Mouse (Mus musculus): Measurements from ENCODE around the gene Rassf8. TPM values are rescaled to one million over a fixed set of nuclear protein-coding genes. Genes with fewer than 3 reads are reported as not detected.

Gene Rassf8
- total and polyA plus RNA-seq, 2 experiments from 2014 or later = 2.8 to 10.6 TPM

DNA sequence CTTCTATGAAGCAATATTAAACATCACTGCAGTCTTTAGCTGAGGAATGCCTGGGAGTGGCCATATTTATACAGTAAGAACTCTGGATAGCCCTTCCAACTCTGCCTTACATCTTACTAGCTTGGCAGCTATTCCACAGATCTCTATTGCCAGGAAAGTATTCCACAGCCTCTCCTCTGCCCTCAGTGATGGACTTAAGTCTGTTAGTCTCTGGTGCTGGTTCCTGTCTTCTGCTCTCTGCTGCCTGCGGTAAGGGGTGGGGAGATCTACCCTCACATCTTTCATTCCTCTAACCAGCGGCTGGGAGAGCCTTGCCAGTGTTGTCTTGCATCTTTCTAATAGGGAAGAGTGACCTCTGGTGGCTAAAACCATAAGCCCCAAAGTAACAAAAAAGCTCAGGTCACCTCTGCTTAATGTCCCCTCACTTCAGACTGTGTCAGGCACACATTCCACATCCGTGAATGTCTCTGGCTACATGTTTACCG lies 46.6 kb downstream of the Rassf8 start:
- Histone ChIP-seq H3K4me3 (ENCODE audit: low read depth, low read length) (no peak overlapping the region), H3K36me3 (ENCODE audit: insufficient read depth) (no peaks in the 10 kb centered on the region), H3K27me3 (ENCODE audit: insufficient read depth, low read length) (no peaks in the 10 kb centered on the region), H3K4me2 (ENCODE audit: low read depth) (no peak overlapping the region), H3K9ac (no peak overlapping the region), H3K27ac (ENCODE audit: low read depth, low read length) (no peak overlapping the region), H3K4me1 (ENCODE audit: insufficient read depth) (no peaks in the 10 kb centered on the region), H3K9me3 (ENCODE audit: low read length) (no peaks in the 10 kb centered on the region)
- peak; percentile 53 for DNase-seq
- 23% methylated on average over 4 of the region's 4 CpGs for WGBS
- no peak; the same call in 1 of the 2 replicates for ATAC-seq
- TF ChIP-seq CTCF (IDR thresholded peaks at IDR 0.05; ENCODE audit: low read depth) = peak; percentile 69

GRCm38 (mm10) chr6:145794671-145795070 lies 48.1 kb downstream of the Rassf8 start:
- no peak overlapping the region for H3K27ac ChIP-seq (ENCODE audit: low read depth, low read length)
- H3K36me3 ChIP-seq (ENCODE audit: insufficient read depth) = no peaks in the 10 kb centered on the region
- 59% methylated on average over 4 of the region's 4 CpGs for WGBS
- H3K4me1 ChIP-seq (ENCODE audit: insufficient read depth) = no peaks in the 10 kb centered on the region
- TF ChIP-seq CTCF (IDR thresholded peaks at IDR 0.05; ENCODE audit: low read depth) = peak; percentile 45
- no peak overlapping the region for H3K4me2 ChIP-seq (ENCODE audit: low read depth)
- no peaks in the 10 kb centered on the region for H3K9me3 ChIP-seq (ENCODE audit: low read length)
- H3K9ac ChIP-seq = no peak overlapping the region
- ATAC-seq = no peak
- no peak overlapping the region for H3K4me3 ChIP-seq (ENCODE audit: low read depth, low read length)
- H3K27me3 ChIP-seq (ENCODE audit: insufficient read depth, low read length) = no peaks in the 10 kb centered on the region
- no peak for DNase-seq

- ATAC-seq = no peak; the same call in 1 of the 2 replicates
- Histone ChIP-seq H3K9ac (no peak overlapping the region), H3K4me2 (ENCODE audit: low read depth) (no peak overlapping the region), H3K9me3 (ENCODE audit: low read length) (no peaks in the 10 kb centered on the region), H3K4me1 (ENCODE audit: insufficient read depth) (no peaks in the 10 kb centered on the region), H3K4me3 (ENCODE audit: low read depth, low read length) (no peak overlapping the region), H3K27ac (ENCODE audit: low read depth, low read length) (no peak overlapping the region), H3K27me3 (ENCODE audit: insufficient read depth, low read length) (no peaks in the 10 kb centered on the region), H3K36me3 (ENCODE audit: insufficient read depth) (no peaks in the 10 kb centered on the region)
- no peak for TF ChIP-seq CTCF (IDR thresholded peaks at IDR 0.05; ENCODE audit: low read depth)
- DNase-seq = peak; percentile 35
- 41% methylated on average over 14 of the region's 14 CpGs for WGBS
Observed at GRCm38 (mm10) chr6:145796191-145797023, 49.9 kb downstream of the Rassf8 start.

DNA sequence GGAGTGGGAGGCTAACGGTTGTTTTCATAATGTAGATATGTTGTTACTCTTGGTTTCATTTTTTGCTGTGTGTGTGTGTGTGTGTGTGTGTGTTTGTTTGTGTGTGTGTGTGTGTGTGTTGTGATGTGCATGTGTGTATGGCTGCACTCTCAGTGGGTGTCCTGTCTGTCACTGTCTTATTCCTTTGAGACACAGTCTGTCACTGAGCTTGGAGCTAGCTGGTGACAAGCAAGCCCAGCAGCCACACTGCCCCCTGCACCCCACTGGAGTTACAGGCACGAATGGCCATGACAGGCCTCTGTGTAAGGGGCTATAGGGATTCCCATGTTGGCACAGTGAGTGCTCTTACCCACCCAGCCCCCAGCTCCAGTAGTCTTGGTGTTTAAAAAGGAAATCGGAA lies 51.1 kb downstream of the Rassf8 start:
- TF ChIP-seq CTCF (IDR thresholded peaks at IDR 0.05; ENCODE audit: low read depth) = no peak
- H3K4me1 ChIP-seq (ENCODE audit: insufficient read depth) = no peaks in the 10 kb centered on the region
- H3K27me3 ChIP-seq (ENCODE audit: insufficient read depth, low read length) = no peaks in the 10 kb centered on the region
- no peak for DNase-seq
- H3K27ac ChIP-seq (ENCODE audit: low read depth, low read length) = no peak overlapping the region
- no peak overlapping the region for H3K4me3 ChIP-seq (ENCODE audit: low read depth, low read length)
- 47% methylated on average over 3 of the region's 3 CpGs for WGBS
- H3K36me3 ChIP-seq (ENCODE audit: insufficient read depth) = no peaks in the 10 kb centered on the region
- H3K4me2 ChIP-seq (ENCODE audit: low read depth) = no peak overlapping the region
- no peak overlapping the region for H3K9ac ChIP-seq
- no peak for ATAC-seq
- no peaks in the 10 kb centered on the region for H3K9me3 ChIP-seq (ENCODE audit: low read length)

DNA sequence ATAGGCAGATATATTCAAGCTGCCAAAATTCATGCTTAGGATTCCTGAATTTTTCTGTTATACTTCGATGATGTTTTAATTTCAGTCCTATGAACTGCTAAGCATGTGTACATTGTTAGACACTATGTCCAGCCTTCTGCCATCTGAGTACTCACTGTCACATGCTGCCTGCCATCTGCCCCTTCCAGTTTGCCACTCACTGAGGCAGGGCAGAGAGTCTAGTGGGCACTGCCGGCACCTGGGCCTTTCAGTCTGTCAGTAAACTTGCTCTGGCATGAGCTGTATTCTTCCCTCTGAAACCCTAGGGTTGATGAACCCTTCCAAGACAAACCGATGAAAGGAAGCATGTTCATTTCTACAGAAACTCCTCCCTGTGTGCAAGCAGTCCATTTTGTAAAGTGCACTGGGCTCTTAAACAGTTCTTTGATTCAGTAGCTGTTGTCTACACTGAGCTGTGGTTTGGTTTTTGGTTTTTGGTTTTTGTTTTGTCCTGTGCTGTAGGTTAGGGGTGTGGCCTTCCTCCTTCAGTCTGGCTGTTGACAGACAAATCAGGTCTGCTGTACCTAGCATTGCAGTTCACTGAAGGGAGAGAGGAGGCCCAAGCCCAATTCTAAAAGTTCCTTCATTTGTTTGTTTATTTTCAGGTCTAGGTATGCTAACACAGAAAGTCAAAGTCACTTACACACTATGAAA lies 55.4 kb downstream of the Rassf8 start:
- Histone ChIP-seq H3K4me2 (ENCODE audit: low read depth) (no peak overlapping the region), H3K27me3 (ENCODE audit: insufficient read depth, low read length) (no peaks in the 10 kb centered on the region), H3K27ac (ENCODE audit: low read depth, low read length) (no peak overlapping the region), H3K9me3 (ENCODE audit: low read length) (no peaks in the 10 kb centered on the region), H3K36me3 (ENCODE audit: insufficient read depth) (no peaks in the 10 kb centered on the region), H3K4me3 (ENCODE audit: low read depth, low read length) (no peak overlapping the region), H3K4me1 (ENCODE audit: insufficient read depth) (no peaks in the 10 kb centered on the region), H3K9ac (no peak overlapping the region)
- WGBS = 77% methylated on average over 3 of the region's 3 CpGs
- no peak for DNase-seq
- no peak for TF ChIP-seq CTCF (IDR thresholded peaks at IDR 0.05; ENCODE audit: low read depth)
- no peak for ATAC-seq

DNA sequence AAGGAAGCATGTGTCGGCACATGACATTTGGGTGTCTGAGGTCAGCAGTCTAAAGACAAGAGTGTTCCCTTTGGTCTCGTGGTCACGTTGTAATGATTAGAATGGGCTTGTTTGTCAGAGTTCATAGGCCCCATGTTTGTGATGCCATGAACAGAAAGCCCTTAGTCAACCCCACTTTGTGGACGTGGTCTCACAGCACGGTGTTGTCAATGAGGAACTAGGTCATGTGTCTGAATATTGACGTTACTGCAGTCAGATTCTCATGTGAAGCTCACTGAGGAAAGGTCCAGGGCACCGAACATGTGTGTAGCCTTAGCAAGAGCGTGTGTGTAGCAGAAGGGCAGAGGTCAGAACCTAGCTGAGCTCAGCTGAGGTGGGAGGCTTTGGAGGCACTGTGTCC lies 56.3 kb downstream of the Rassf8 start:
- DNase-seq = no peak
- Histone ChIP-seq H3K4me3 (ENCODE audit: low read depth, low read length) (no peak overlapping the region), H3K27me3 (ENCODE audit: insufficient read depth, low read length) (no peaks in the 10 kb centered on the region), H3K4me1 (ENCODE audit: insufficient read depth) (no peaks in the 10 kb centered on the region), H3K9me3 (ENCODE audit: low read length) (no peaks in the 10 kb centered on the region), H3K4me2 (ENCODE audit: low read depth) (no peak overlapping the region), H3K9ac (no peak overlapping the region), H3K27ac (ENCODE audit: low read depth, low read length) (no peak overlapping the region), H3K36me3 (ENCODE audit: insufficient read depth) (no peaks in the 10 kb centered on the region)
- no peak for ATAC-seq
- no peak for TF ChIP-seq CTCF (IDR thresholded peaks at IDR 0.05; ENCODE audit: low read depth)
- 90% methylated on average over 8 of the region's 8 CpGs for WGBS

GRCm38 (mm10) chr6:145804276-145804675 lies 57.7 kb downstream of the Rassf8 start:
- Histone ChIP-seq H3K9me3 (ENCODE audit: low read length) (no peaks in the 10 kb centered on the region), H3K4me2 (ENCODE audit: low read depth) (no peak overlapping the region), H3K4me3 (ENCODE audit: low read depth, low read length) (no peak overlapping the region), H3K4me1 (ENCODE audit: insufficient read depth) (no peaks in the 10 kb centered on the region), H3K27ac (ENCODE audit: low read depth, low read length) (no peak overlapping the region), H3K36me3 (ENCODE audit: insufficient read depth) (no peaks in the 10 kb centered on the region), H3K9ac (no peak overlapping the region), H3K27me3 (ENCODE audit: insufficient read depth, low read length) (no peaks in the 10 kb centered on the region)
- 57% methylated on average over 3 of the region's 3 CpGs for WGBS
- no peak for TF ChIP-seq CTCF (IDR thresholded peaks at IDR 0.05; ENCODE audit: low read depth)
- DNase-seq (no peak), ATAC-seq (no peak)

All from forebrain, postnatal 0 days (tissue).